In genomic region chr13:95632144-95632543, GRCm38 (mm10) we compare ENCODE assay signal across 16 mouse cellular contexts.
"Had no signal": no experiment of that assay in that cellular context is flagged by ENCODE, and none has a peak within 500 bp of the region (broad histone marks: within the 10 kb centered on the region; RNA-seq: fewer than 3 reads in every experiment).

No protein-coding gene starts in this region.

- H3K4me1 ChIP-seq: neural tube, embryonic 13.5 days; neural tube, embryonic 15.5 days; stomach, embryonic 15.5 days had no signal

- H3K9ac ChIP-seq: neural tube, embryonic 13.5 days; neural tube, embryonic 15.5 days; stomach, embryonic 15.5 days had no signal

- H3K4me2 ChIP-seq: neural tube, embryonic 13.5 days; neural tube, embryonic 15.5 days; stomach, embryonic 15.5 days had no signal

- H3K9me3 ChIP-seq: neural tube, embryonic 13.5 days; neural tube, embryonic 15.5 days; stomach, embryonic 15.5 days had no signal

- DNase-seq: retina, postnatal 1 day; right cerebral cortex, adult 18-20 months; right cerebral cortex, postnatal 14 days; right cerebral cortex, postnatal 25 days; right cerebral cortex, postnatal 4 days; spleen, adult 18-20 months; thymus, adult 18-20 months; thymus, adult 2 months; thymus, postnatal 14 days; thymus, postnatal 25 days; thymus, postnatal 36 days; thymus, postnatal 4 days had no signal

- H3K36me3 ChIP-seq: neural tube, embryonic 13.5 days had no signal

- H3K27ac ChIP-seq: neural tube, embryonic 13.5 days; neural tube, embryonic 15.5 days; stomach, embryonic 15.5 days; stomach, postnatal 0 days had no signal

- H3K4me3 ChIP-seq: neural tube, embryonic 13.5 days; neural tube, embryonic 15.5 days; stomach, embryonic 15.5 days had no signal

- H3K27me3 ChIP-seq: neural tube, embryonic 13.5 days; neural tube, embryonic 15.5 days; stomach, embryonic 15.5 days had no signal
